Mouse (Mus musculus) kidney, adult 2 months (tissue): ENCODE measurements at regions not wholly inside any gene's neighbourhood (a gene's known extent, or its start where the extent isn't known, plus 50 kb on each side); places are given as distances from the start of the nearest gene placed in this dataset.

Source experiments
- CTCF ChIP-seq: fragments of 200-500 bp; conservative IDR thresholded peaks from 2 replicates; pipeline ENCODE4 v1.5.1; 2011; ENCODE audit warnings: low read depth, mild to moderate bottlenecking, control low read depth, low read length, moderate library complexity, mixed read lengths; ENCODE audit not compliant: insufficient read depth, insufficient read length
- POLR2A ChIP-seq: fragments of 200-500 bp; IDR thresholded peaks from one replicate; pipeline ENCODE4 v1.6.1; 2011; ENCODE audit warnings: low read depth, low read length, control low read depth

DNA sequence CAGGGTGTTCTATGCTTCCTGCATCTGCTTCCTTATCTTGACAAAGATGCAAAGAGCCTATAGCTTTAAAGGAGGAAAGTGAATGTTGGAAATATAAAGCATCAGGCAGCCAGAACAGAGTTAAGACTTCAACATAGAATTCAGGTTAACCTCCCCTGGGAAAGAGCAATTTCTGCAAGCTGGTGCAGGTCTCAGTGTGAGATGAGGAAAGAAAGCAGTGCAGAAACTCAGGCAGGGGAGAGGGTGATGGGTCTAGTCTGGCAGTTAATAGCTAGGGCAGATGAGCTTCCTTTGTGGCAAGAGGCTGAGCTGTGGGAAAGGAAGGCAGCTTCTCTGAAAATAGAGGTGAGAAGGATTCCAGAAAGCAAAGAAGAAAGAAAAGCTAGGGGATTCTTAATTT, 134.7 kb upstream of the Impg1 start:
- TF ChIP-seq POLR2A (no peak), CTCF (no peak)
